Mouse (Mus musculus): ENCODE measurements at regions not wholly inside any gene's neighbourhood (a gene's known extent, or its start where the extent isn't known, plus 50 kb on each side); places are given as distances from the start of the nearest gene placed in this dataset.

GRCm38 (mm10) chr2:159708141-159708540 is 625.8 kb downstream of the Gm826 start:
- no peak for TF ChIP-seq POLR2A (IDR thresholded peaks at IDR 0.05; ENCODE audit: control insufficient read depth in 1 of 2, insufficient read depth in 1 of 2, low read depth in 1 of 2, low read length in 2 of 2, poor library complexity in 1 of 2)
- TF ChIP-seq MXI1 (IDR thresholded peaks at IDR 0.05; ENCODE audit: low read depth, low read length): no peak
- TF ChIP-seq POLR2AphosphoS2 (IDR thresholded peaks at IDR 0.05; ENCODE audit: low read length): no peak
